Mouse (Mus musculus): ENCODE results near the gene Rpl4. TPM values are rescaled to one million over a fixed set of nuclear protein-coding genes. Genes with fewer than 3 reads are reported as not detected.
"Not testable (repeated sequence)": the region's sequence is repeated elsewhere in the genome, so short reads cannot be mapped to it uniquely, and the experiment has no call there.

The Rpl4 gene
- total and polyA plus RNA-seq, 3 experiments, result 506 to 7,560 (median 2,582) TPM

DNA sequence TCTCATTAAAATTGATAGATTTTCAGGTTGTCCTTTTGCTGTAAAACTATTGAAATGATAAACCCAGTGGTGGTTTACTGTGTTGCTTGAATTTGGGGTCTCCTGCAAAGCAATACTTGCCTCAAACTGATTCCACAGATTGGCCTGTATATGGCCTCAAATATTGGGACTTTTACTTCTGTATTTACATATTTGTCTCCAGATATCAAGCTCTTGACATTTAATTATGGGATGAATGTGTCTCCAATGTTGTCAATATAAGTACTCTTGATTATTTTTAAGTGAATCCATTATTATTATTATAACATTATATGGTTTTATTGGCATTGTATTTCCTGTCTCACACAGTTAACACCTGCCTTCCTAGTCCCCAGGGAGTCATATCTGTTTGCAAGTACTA is 1.2 kb downstream of the Rpl4 start:
- ATAC-seq (ENCODE audit: extremely low read depth, insufficient number of reproducible peaks, low FRiP score, poor library complexity, severe bottlenecking) (no peak), DNase-seq (ENCODE audit: low spot score) (no peak)
- no peaks in the 10 kb centered on the region for H3K9me3 ChIP-seq (replicated peaks)
- H3K4me3 ChIP-seq (ENCODE audit: low read depth, low read length), result peak overlapping the region; percentile 82
- TF ChIP-seq POLR2AphosphoS5 (IDR thresholded peaks at IDR 0.05; ENCODE audit: insufficient replicate concordance, low read depth, low read length) (no peak), CTCF (IDR thresholded peaks at IDR 0.05; ENCODE audit: low read depth, low read length) (no peak), TAL1 (conservative IDR thresholded peaks at IDR 0.05; ENCODE audit: low read depth, low read length) (no peak), GATA1 (IDR thresholded peaks at IDR 0.05; ENCODE audit: borderline replicate concordance, low read length) (no peak), GATA2 (IDR thresholded peaks at IDR 0.05; ENCODE audit: borderline replicate concordance, low read depth, low read length) (no peak)
- H3K36me3 ChIP-seq (replicated peaks), result peaks cover 58% of the 10 kb centered on the region
- no peaks in the 10 kb centered on the region for H3K27me3 ChIP-seq (ENCODE audit: insufficient read depth, low read length)
- peaks cover 48% of the 10 kb centered on the region for H3K4me1 ChIP-seq (ENCODE audit: insufficient read depth, low read depth, low read length)

- no peaks in the 10 kb centered on the region for H3K9me3 ChIP-seq (replicated peaks)
- DNase-seq (ENCODE audit: low spot score), result no peak
- H3K4me1 ChIP-seq (ENCODE audit: insufficient read depth, low read depth, low read length), result peaks cover 51% of the 10 kb centered on the region
- H3K27me3 ChIP-seq (ENCODE audit: insufficient read depth, low read length), result no peaks in the 10 kb centered on the region
- ATAC-seq (ENCODE audit: extremely low read depth, insufficient number of reproducible peaks, low FRiP score, poor library complexity, severe bottlenecking), result no peak
- peaks cover 57% of the 10 kb centered on the region for H3K36me3 ChIP-seq (replicated peaks)
- H3K4me3 ChIP-seq (ENCODE audit: low read depth, low read length), result peak overlapping the region; percentile 82
- TF ChIP-seq TAL1 (conservative IDR thresholded peaks at IDR 0.05; ENCODE audit: low read depth, low read length) (no peak), GATA1 (IDR thresholded peaks at IDR 0.05; ENCODE audit: borderline replicate concordance, low read length) (no peak), POLR2AphosphoS5 (IDR thresholded peaks at IDR 0.05; ENCODE audit: insufficient replicate concordance, low read depth, low read length) (no peak), GATA2 (IDR thresholded peaks at IDR 0.05; ENCODE audit: borderline replicate concordance, low read depth, low read length) (no peak), CTCF (IDR thresholded peaks at IDR 0.05; ENCODE audit: low read depth, low read length) (no peak)
These were observed 1.6 kb downstream of the Rpl4 start for GRCm38 (mm10) chr9:64174766-64175165.

- no peaks in the 10 kb centered on the region for H3K9me3 ChIP-seq (replicated peaks)
- peak overlapping the region; percentile 82 for H3K4me3 ChIP-seq (ENCODE audit: low read depth, low read length)
- ATAC-seq (ENCODE audit: extremely low read depth, insufficient number of reproducible peaks, low FRiP score, poor library complexity, severe bottlenecking) (no peak), DNase-seq (ENCODE audit: low spot score) (no peak)
- peaks cover 60% of the 10 kb centered on the region for H3K36me3 ChIP-seq (replicated peaks)
- H3K4me1 ChIP-seq (ENCODE audit: insufficient read depth, low read depth, low read length), result peaks cover 54% of the 10 kb centered on the region
- TF ChIP-seq CTCF (IDR thresholded peaks at IDR 0.05; ENCODE audit: low read depth, low read length), result 0 out of 2 replicates have a peak, but pooled peaks have one; percentile 4
- TF ChIP-seq GATA1 (IDR thresholded peaks at IDR 0.05; ENCODE audit: borderline replicate concordance, low read length), result no peak
- TF ChIP-seq GATA2 (IDR thresholded peaks at IDR 0.05; ENCODE audit: borderline replicate concordance, low read depth, low read length), result no peak
- TF ChIP-seq POLR2AphosphoS5 (IDR thresholded peaks at IDR 0.05; ENCODE audit: insufficient replicate concordance, low read depth, low read length), result peak; percentile 55; the same call in 1 of the 2 replicates
- no peak for TF ChIP-seq TAL1 (conservative IDR thresholded peaks at IDR 0.05; ENCODE audit: low read depth, low read length)
- H3K27me3 ChIP-seq (ENCODE audit: insufficient read depth, low read length), result no peaks in the 10 kb centered on the region
These were observed 2.2 kb downstream of the Rpl4 start for GRCm38 (mm10) chr9:64175378-64175777.

GRCm38 (mm10) chr9:64178610-64178973 is 5.4 kb downstream of the Rpl4 start:
- TF ChIP-seq GATA2 (IDR thresholded peaks at IDR 0.05; ENCODE audit: borderline replicate concordance, low read depth, low read length), result no peak
- no peak for TF ChIP-seq GATA1 (IDR thresholded peaks at IDR 0.05; ENCODE audit: borderline replicate concordance, low read length)
- TF ChIP-seq CTCF (IDR thresholded peaks at IDR 0.05; ENCODE audit: low read depth, low read length), result peak; percentile 24; the same call in 1 of the 2 replicates
- Histone ChIP-seq H3K4me3 (ENCODE audit: low read depth, low read length) (peak overlapping the region; percentile 85; the same call in 1 of the 2 replicates), H3K36me3 (replicated peaks) (peaks cover 83% of the 10 kb centered on the region), H3K4me1 (ENCODE audit: insufficient read depth, low read depth, low read length) (peaks cover 52% of the 10 kb centered on the region), H3K27me3 (ENCODE audit: insufficient read depth, low read length) (no peaks in the 10 kb centered on the region), H3K9me3 (replicated peaks) (no peaks in the 10 kb centered on the region)
- DNase-seq (ENCODE audit: low spot score) (no peak), ATAC-seq (ENCODE audit: extremely low read depth, insufficient number of reproducible peaks, low FRiP score, poor library complexity, severe bottlenecking) (no peak; the same call in 1 of the 2 replicates)

DNA sequence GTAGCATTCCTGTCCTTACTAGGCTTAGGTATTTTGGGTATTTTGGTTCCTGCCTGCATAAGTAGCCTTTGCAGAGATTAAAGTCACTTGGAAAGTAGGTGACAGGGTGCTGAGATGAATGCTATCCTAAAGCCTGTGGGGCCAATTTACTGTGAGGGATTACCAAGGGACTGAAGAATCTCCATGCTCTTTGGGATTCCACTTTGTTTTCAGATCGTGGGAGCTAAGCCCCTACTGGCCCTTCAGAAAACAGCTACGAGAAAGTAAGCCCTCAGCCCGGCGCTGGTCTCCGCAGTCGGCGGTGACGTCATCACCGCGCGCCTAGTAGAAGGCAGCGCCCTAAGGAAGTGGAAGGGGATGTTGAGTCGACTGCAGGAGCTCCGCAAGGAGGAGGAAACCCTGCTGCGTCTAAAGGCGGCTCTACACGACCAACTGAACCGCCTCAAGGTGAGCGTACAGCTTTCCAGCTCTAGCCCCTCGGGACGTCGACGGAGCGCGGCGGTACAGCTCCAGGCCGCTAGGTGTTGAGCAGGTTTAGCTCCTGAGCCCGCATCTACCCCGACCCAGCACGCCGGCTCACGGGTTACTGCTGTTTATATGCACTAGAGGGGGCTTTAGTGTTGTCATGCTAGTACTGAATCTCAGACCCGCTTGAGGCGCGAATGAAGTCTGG is 5.9 kb downstream of the Rpl4 start, which contains the start of gene Snapc5:
Gene Snapc5, plus strand, starts transcription at position 301 of the 673 bp plus-strand sequence.
- DNase-seq (ENCODE audit: low spot score) (peak; percentile 74), ATAC-seq (ENCODE audit: extremely low read depth, insufficient number of reproducible peaks, low FRiP score, poor library complexity, severe bottlenecking) (peak; percentile 73)
- H3K27me3 ChIP-seq (ENCODE audit: insufficient read depth, low read length), result no peaks in the 10 kb centered on the region
- no peaks in the 10 kb centered on the region for H3K9me3 ChIP-seq (replicated peaks)
- H3K4me1 ChIP-seq (ENCODE audit: insufficient read depth, low read depth, low read length), result peaks cover 54% of the 10 kb centered on the region
- TF ChIP-seq POLR2AphosphoS5 (IDR thresholded peaks at IDR 0.05; ENCODE audit: insufficient replicate concordance, low read depth, low read length), result peak; percentile 95; the same call in 1 of the 2 replicates
- TF ChIP-seq CTCF (IDR thresholded peaks at IDR 0.05; ENCODE audit: low read depth, low read length), result no peak
- no peak for TF ChIP-seq TAL1 (conservative IDR thresholded peaks at IDR 0.05; ENCODE audit: low read depth, low read length)
- H3K36me3 ChIP-seq (replicated peaks), result peaks cover 87% of the 10 kb centered on the region
- peak within 1 kb of the TSS; percentile 85 for H3K4me3 ChIP-seq (ENCODE audit: low read depth, low read length)

GRCm38 (mm10) chr9:64183295-64183694 is 10.1 kb downstream of the Rpl4 start:
- ATAC-seq (ENCODE audit: extremely low read depth, insufficient number of reproducible peaks, low FRiP score, poor library complexity, severe bottlenecking); H3K27me3 ChIP-seq (ENCODE audit: insufficient read depth, low read length); DNase-seq (ENCODE audit: low spot score); H3K4me3 ChIP-seq (ENCODE audit: low read depth, low read length); H3K9me3 ChIP-seq (replicated peaks): not testable (repeated sequence)
- peaks cover 88% of the 10 kb centered on the region for H3K36me3 ChIP-seq (replicated peaks)
- H3K4me1 ChIP-seq (ENCODE audit: insufficient read depth, low read depth, low read length), result peaks cover 29% of the 10 kb centered on the region
